Mouse (Mus musculus) CH12.LX (cell line): ENCODE results near the gene Ociad1. TPM values are rescaled to one million over a fixed set of nuclear protein-coding genes. Genes with fewer than 3 reads are reported as not detected.

ENCODE experiments used
- DNase-seq: peaks from one replicate; pipeline ENCODE4 v3.0.0-alpha.2; 2013; ENCODE audit errors: extremely low read depth
- H3K27ac ChIP-seq: 2 replicates; pipeline ENCODE4 v1.5.1; 2012; ENCODE audit warnings: low read depth, mild to moderate bottlenecking, control low read depth, moderate library complexity; ENCODE audit not compliant: insufficient read depth
- H3K27me3 ChIP-seq: replicated peaks from 2 replicates; pipeline ENCODE3; 2012; ENCODE audit warnings: inconsistent platforms
- H3K36me3 ChIP-seq, 2 experiments: replicated peaks in 1 of 2; 2 replicates each; pipeline versions ENCODE3 to v1.6.1; 2012; ENCODE audit warnings: inconsistent platforms in 1 of 2, low read length in 1 of 2, mild to moderate bottlenecking in 1 of 2, mixed read lengths in 1 of 2, moderate library complexity in 1 of 2; ENCODE audit not compliant: control insufficient read depth in 1 of 2, insufficient read depth in 1 of 2
- H3K4me1 ChIP-seq, 2 experiments: 2 replicates each; pipeline ENCODE4 v1.6.1; 2012; ENCODE audit warnings: inconsistent platforms in 1 of 2, moderate library complexity in 1 of 2; ENCODE audit not compliant: insufficient read depth in 2 of 2, control insufficient read depth in 1 of 2
- H3K4me2 ChIP-seq: 2 replicates; pipeline ENCODE4 v1.6.1; 2012; ENCODE audit warnings: low read depth, mild to moderate bottlenecking, control low read depth; ENCODE audit not compliant: poor library complexity, insufficient read depth, severe bottlenecking
- H3K4me3 ChIP-seq, 3 experiments: fragments of 150-350 bp in 1 of 3; sonication (generic) in 1 of 3; replicated peaks in 1 of 3; 2 replicates each; pipeline versions ENCODE3 to v1.5.1; 2011 to 2012; ENCODE audit warnings: low read depth in 2 of 3, low read length in 2 of 3, mild to moderate bottlenecking in 2 of 3, moderate library complexity in 2 of 3, control low read depth in 1 of 3, improper control_type of control experiment in 1 of 3, inconsistent platforms in 1 of 3, mixed read lengths in 1 of 3; ENCODE audit not compliant: poor library complexity in 1 of 3
- H3K79me2 ChIP-seq: replicated peaks from 2 replicates; pipeline ENCODE4 v1.6.1; 2012; ENCODE audit warnings: mild to moderate bottlenecking, moderate library complexity; ENCODE audit not compliant: control insufficient read depth, poor library complexity, insufficient read depth, severe bottlenecking; ENCODE audit errors: extremely low read depth
- H3K9ac ChIP-seq: 2 replicates; pipeline ENCODE4 v1.6.1; 2012; ENCODE audit warnings: low read depth, mild to moderate bottlenecking, control low read depth, moderate library complexity; ENCODE audit not compliant: insufficient read depth
- H3K9me3 ChIP-seq: replicated peaks from 2 replicates; pipeline ENCODE3; 2012; ENCODE audit warnings: low read length, inconsistent platforms, mixed read lengths
- CHD1 ChIP-seq: IDR thresholded peaks from 2 replicates; pipeline ENCODE4 v1.6.1; 2012; ENCODE audit warnings: low read depth, low read length, improper control_type of control experiment, inconsistent platforms
- CHD2 ChIP-seq: IDR thresholded peaks from 2 replicates; pipeline ENCODE4 v1.6.1; 2011; ENCODE audit warnings: low read length, improper control_type of control experiment
- E2F4 ChIP-seq: IDR thresholded peaks from 2 replicates; pipeline ENCODE4 v1.6.1; 2011; ENCODE audit warnings: low read depth, low read length, improper control_type of control experiment; ENCODE audit not compliant: insufficient replicate concordance
- HCFC1 ChIP-seq: IDR thresholded peaks from 2 replicates; pipeline ENCODE4 v1.6.1; 2012; ENCODE audit warnings: low read depth, mild to moderate bottlenecking, inconsistent platforms, low read length, improper control_type of control experiment
- IRF4 ChIP-seq: IDR thresholded peaks from 2 replicates; pipeline ENCODE4 v1.6.1; 2014; ENCODE audit warnings: low read depth, mild to moderate bottlenecking, inconsistent platforms, low read length, improper control_type of control experiment
- KAT2A ChIP-seq: IDR thresholded peaks from 2 replicates; pipeline ENCODE4 v1.6.1; 2012; ENCODE audit warnings: low read length, improper control_type of control experiment, inconsistent platforms; ENCODE audit not compliant: insufficient replicate concordance
- MAZ ChIP-seq: IDR thresholded peaks from 2 replicates; pipeline ENCODE4 v1.6.1; 2012; ENCODE audit warnings: low read depth, mild to moderate bottlenecking, inconsistent platforms, low read length, improper control_type of control experiment, moderate library complexity
- MEF2A ChIP-seq: IDR thresholded peaks from 2 replicates; pipeline ENCODE4 v1.6.1; 2014; ENCODE audit warnings: low read depth, mild to moderate bottlenecking, inconsistent platforms, low read length, improper control_type of control experiment, borderline replicate concordance
- MXI1 ChIP-seq: IDR thresholded peaks from 2 replicates; pipeline ENCODE4 v1.6.1; 2011; ENCODE audit warnings: mild to moderate bottlenecking, low read depth, low read length, improper control_type of control experiment
- NELFE ChIP-seq: IDR thresholded peaks from 2 replicates; pipeline ENCODE4 v1.6.1; 2011; ENCODE audit warnings: low read depth, low read length, improper control_type of control experiment
- NRF1 ChIP-seq: IDR thresholded peaks from 2 replicates; pipeline ENCODE4 v1.6.1; 2014; ENCODE audit warnings: low read depth, mild to moderate bottlenecking, inconsistent platforms, low read length, improper control_type of control experiment, moderate library complexity
- PAX5 ChIP-seq: IDR thresholded peaks from 2 replicates; pipeline ENCODE4 v1.6.1; 2012; ENCODE audit warnings: low read length, inconsistent platforms, mixed read lengths
- POLR2A ChIP-seq: IDR thresholded peaks from 2 replicates; pipeline ENCODE4 v1.6.1; 2011; ENCODE audit warnings: low read depth, mild to moderate bottlenecking, improper control_type of control experiment, low read length
- POLR2AphosphoS2 ChIP-seq: IDR thresholded peaks from 2 replicates; pipeline ENCODE4 v1.6.1; 2011; ENCODE audit warnings: low read depth, low read length, improper control_type of control experiment
- SIN3A ChIP-seq: IDR thresholded peaks from 2 replicates; pipeline ENCODE4 v1.6.1; 2012; ENCODE audit warnings: low read length, improper control_type of control experiment, inconsistent platforms
- TCF12 ChIP-seq: IDR thresholded peaks from 2 replicates; pipeline ENCODE4 v1.6.1; 2014; ENCODE audit warnings: low read depth, mild to moderate bottlenecking, inconsistent platforms, low read length, improper control_type of control experiment
- UBTF ChIP-seq: IDR thresholded peaks from 2 replicates; pipeline ENCODE4 v1.6.1; 2012; ENCODE audit warnings: low read depth, mild to moderate bottlenecking, inconsistent platforms, low read length, improper control_type of control experiment, moderate library complexity
- ZKSCAN1 ChIP-seq: IDR thresholded peaks from 2 replicates; pipeline ENCODE4 v1.6.1; 2012; ENCODE audit warnings: low read depth, inconsistent platforms, low read length, improper control_type of control experiment, borderline replicate concordance
- ZMIZ1 ChIP-seq: IDR thresholded peaks from 2 replicates; pipeline ENCODE4 v1.6.1; 2012; ENCODE audit warnings: low read depth, mild to moderate bottlenecking, inconsistent platforms, low read length, improper control_type of control experiment
- dilution Hi-C: fragments of 300-500 bp; cut with MboI; formaldehyde crosslinking; loops from 2 replicates; pipeline ENCODE4 v1.14.3; 2020; ENCODE audit warnings: low sequenced_read_pairs; ENCODE audit not compliant: extremely low pct_unique_long_range_greater_than_20kb, extremely low pct_ligation_motif_present
- in situ Hi-C: fragments of 300-500 bp; cut with MboI; formaldehyde crosslinking; loops from 3 replicates; pipeline ENCODE4 v1.14.3; 2019; ENCODE audit warnings: low sequenced_read_pairs, low pct_ligation_motif_present, low pct_unique_long_range_greater_than_20kb, mixed read lengths
- polyA plus RNA-seq: library from polyadenylated mRNA; unstranded; fragments of >175 nt; gene quantifications from 2 replicates; pipeline ENCODE4 v1.2.1, GENCODE M21; 2012; ENCODE audit warnings: low read depth; ENCODE audit not compliant: insufficient read length
- total RNA-seq, 2 experiments: library from RNA; depleted of rRNA; stranded (reverse); fragments of 300-350 nt in 1 of 2; fragments of >200 nt in 1 of 2; gene quantifications; 2 replicates each; pipeline ENCODE4 v1.2.3; 2012 to 2014

The Ociad1 gene
- total and polyA plus RNA-seq, 3 experiments: 153 to 329 (median 292) TPM

DNA sequence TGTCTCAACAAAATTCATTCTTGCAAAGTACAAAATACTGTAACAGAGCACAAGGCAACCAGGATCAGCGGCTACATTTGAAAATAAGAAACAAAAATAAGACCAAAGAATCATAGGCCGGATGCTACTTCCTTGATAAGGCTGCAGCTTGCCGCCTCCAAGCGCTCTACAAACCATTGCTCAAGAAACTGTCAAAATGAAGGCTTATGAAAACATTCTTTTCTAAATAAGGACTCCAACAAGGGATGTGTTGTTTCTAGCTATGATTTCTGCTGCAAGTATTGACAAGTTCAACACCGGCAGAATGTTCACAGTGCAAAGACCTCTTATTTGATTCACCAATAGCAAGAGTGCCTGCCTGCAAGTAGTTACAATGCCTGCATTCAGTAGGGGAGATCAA lies 37.9 kb upstream of the Ociad1 start:
- DNase-seq: no peak
- H3K4me3 ChIP-seq: peak overlapping the region; percentile 78 to 95 (median 94)
- H3K9ac ChIP-seq: peak overlapping the region; percentile 90
- peaks cover 0 to 13% of the 10 kb centered on the region in 2 experiments for H3K36me3 ChIP-seq
- no peak overlapping the region for H3K27ac ChIP-seq
- no peak for TF ChIP-seq NELFE
- no peak for TF ChIP-seq SIN3A
- H3K4me1 ChIP-seq: peaks cover 5 to 36% of the 10 kb centered on the region in 2 experiments; a peak in 3 of 4 replicates
- in situ Hi-C loops (loop anchor here (10.0 kb wide), 1 partner anchor 50 kb away; no protein-coding TSS in a partner anchor), dilution Hi-C loops (no loop called here)
- peaks cover 43% of the 10 kb centered on the region for H3K79me2 ChIP-seq
- H3K27me3 ChIP-seq: no peaks in the 10 kb centered on the region
- H3K4me2 ChIP-seq: peak overlapping the region; percentile 91
- no peaks in the 10 kb centered on the region for H3K9me3 ChIP-seq

DNA sequence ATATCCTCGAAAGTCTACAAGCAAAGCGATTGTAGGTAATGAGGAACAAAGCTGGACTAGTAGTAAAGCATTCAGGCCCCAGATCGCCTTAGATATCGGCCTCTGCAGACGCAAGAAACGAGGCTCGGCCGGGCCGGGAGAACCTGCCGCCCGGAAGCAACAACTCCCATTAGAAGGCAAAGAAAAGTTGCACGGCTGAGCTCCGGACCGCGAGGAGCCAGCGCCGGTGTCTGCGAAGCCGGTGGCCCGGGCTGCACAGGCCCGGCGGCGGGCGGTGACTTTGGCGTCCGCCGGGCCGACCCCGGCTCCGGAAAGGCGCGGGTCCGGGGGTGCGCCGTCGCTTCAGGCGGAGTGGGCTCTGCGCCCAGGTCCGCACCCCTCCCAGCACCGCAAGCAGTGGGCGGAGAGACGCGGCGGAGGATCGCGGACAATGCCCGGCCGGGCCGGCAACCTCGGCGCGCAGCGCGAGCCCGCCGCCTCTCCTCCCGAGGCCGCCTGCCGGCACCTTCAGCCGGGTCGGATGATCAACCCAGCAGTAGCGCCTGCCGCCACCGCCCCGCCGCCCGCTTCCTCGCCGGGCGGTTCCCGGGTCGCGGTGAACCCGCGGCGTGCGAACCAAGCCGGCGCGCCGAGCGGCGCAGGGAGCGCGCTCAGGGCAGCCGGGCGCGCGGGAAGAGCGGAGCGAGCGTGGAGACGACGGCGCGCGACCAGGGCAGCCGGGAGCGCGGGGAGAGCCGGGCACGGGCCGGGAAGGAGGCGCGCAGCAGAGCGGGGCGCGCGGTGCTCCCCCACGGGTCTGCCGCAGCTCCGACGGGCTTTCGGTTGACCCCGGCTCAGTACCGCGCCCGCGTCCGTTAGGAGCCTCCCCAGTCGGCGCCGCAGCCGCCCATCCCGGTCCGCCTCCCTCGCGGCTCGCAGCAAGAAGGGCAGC lies 37.0 kb upstream of the Ociad1 start:
- DNase-seq: no peak
- Histone ChIP-seq H3K4me2 (peak overlapping the region; percentile 91), H3K27me3 (no peaks in the 10 kb centered on the region), H3K9ac (peak overlapping the region; percentile 90), H3K4me1 (peaks cover 5 to 32% of the 10 kb centered on the region in 2 experiments; a peak in 3 of 4 replicates), H3K36me3 (peaks cover 0 to 8% of the 10 kb centered on the region in 2 experiments), H3K9me3 (no peaks in the 10 kb centered on the region), H3K4me3 (peak overlapping the region; percentile 78 to 95 (median 94)), H3K79me2 (peaks cover 43% of the 10 kb centered on the region), H3K27ac (peak overlapping the region; percentile 15; the same call in 1 of the 2 replicates)
- in situ Hi-C loops (loop anchor here (10.0 kb wide), 1 partner anchor 51 kb away; no protein-coding TSS in a partner anchor), dilution Hi-C loops (no loop called here)
- TF ChIP-seq UBTF (peak; percentile 93; the same call in 1 of the 2 replicates), SIN3A (no peak; the same call in 1 of the 2 replicates), POLR2A (no peak), MXI1 (peak; percentile 48; the same call in 1 of the 2 replicates)

DNA sequence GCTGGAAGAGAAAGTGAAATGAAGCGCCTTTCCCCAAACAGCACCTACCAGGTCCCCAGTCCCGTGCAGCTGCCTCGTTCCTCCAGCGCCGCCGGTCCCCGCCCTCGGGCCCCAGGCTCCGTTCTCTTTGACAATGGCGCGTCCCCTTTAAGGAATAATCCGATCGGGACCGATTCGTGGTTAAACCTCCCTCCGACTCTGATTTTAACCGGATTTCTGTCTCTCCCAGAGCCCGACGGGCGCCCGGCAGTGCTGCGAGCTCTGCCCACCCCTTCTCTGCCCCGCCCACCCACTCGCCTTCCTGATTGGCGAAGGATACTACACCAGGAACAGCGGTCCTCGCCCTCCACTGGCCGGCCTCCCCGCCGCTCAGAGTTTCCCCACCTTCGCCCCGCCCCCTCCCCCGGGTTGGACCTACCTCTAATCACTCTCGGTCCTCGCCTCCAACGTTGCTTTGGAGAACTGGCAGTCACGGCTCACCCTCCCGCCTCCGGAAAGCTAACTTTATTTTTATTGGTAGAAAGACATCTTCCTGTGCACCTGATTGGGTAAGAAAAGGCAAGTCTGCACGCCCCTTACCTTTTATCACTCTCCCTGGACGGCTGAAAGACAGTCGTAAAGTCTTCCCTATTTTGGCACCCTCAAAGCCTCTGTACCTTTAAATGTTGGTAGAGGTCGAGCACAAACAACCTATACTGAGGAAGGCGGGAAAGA lies 36.1 kb upstream of the Ociad1 start, which contains the start of gene Fryl:
Gene Fryl, minus strand, starts transcription at position 268 of the 714 bp plus-strand sequence.
- peak; percentile 98 for DNase-seq
- peak within 1 kb of the TSS; percentile 91 for H3K9ac ChIP-seq
- H3K4me1 ChIP-seq: peaks cover 5 to 32% of the 10 kb centered on the region in 2 experiments; a peak in 3 of 4 replicates
- peak within 1 kb of the TSS; percentile 91 for H3K4me2 ChIP-seq
- peaks cover 0 to 5% of the 10 kb centered on the region in 2 experiments for H3K36me3 ChIP-seq
- peak within 1 kb of the TSS; percentile 78 to 95 (median 94) for H3K4me3 ChIP-seq
- H3K9me3 ChIP-seq: no peaks in the 10 kb centered on the region
- in situ Hi-C loops: loop anchor here (10.0 kb wide), 1 partner anchor 52 kb away; no protein-coding TSS in a partner anchor
- dilution Hi-C loops: no loop called here
- no peaks in the 10 kb centered on the region for H3K27me3 ChIP-seq
- H3K79me2 ChIP-seq: peaks cover 38% of the 10 kb centered on the region
- H3K27ac ChIP-seq: peak within 1 kb of the TSS; percentile 15
- TF ChIP-seq NRF1 (peak; percentile 10; the same call in 1 of the 2 replicates), PAX5 (no peak), IRF4 (peak; percentile 26; the same call in 1 of the 2 replicates), E2F4 (no peak), KAT2A (0 out of 2 replicates have a peak, but pooled peaks have one; percentile 49), MEF2A (no peak), ZKSCAN1 (no peak), ZMIZ1 (peak; percentile 76; the same call in 1 of the 2 replicates), TCF12 (peak; percentile 58; the same call in 1 of the 2 replicates), CHD2 (peak; percentile 95), HCFC1 (peak; percentile 51), NELFE (peak; percentile 73), POLR2AphosphoS2 (peak; percentile 89), CHD1 (no peak), MAZ (no peak), MXI1 (peak; percentile 60; the same call in 1 of the 2 replicates), SIN3A (peak; percentile 46)
